Mouse (Mus musculus) heart, postnatal 0 days (tissue): Measurements from ENCODE around the gene Fbxo47. TPM values are rescaled to one million over a fixed set of nuclear protein-coding genes. Genes with fewer than 3 reads are reported as not detected.

Experiments used
- ATAC-seq: fragments of 200-750 bp; cut with Nextera tagmentation; 2 replicates; pipeline ENCODE4 v1.8.0; 2017; ENCODE audit warnings: low read depth, moderate number of reproducible peaks, moderate library complexity; ENCODE audit not compliant: insufficient read depth
- DNase-seq: peaks from one replicate; pipeline ENCODE4 v3.0.0-alpha.2; 2016; ENCODE audit warnings: low spot score
- H3K27ac ChIP-seq: fragments of 300-500 bp; sonication (generic); 2 replicates; pipeline ENCODE4 v1.5.1; 2014; ENCODE audit warnings: low read depth, mild to moderate bottlenecking
- H3K27me3 ChIP-seq: fragments of 300-500 bp; sonication (generic); 2 replicates; pipeline ENCODE4 v1.6.1; 2014; ENCODE audit warnings: low read length, mixed read lengths; ENCODE audit not compliant: control insufficient read depth, insufficient read depth
- H3K36me3 ChIP-seq: fragments of 300-500 bp; sonication (generic); replicated peaks from 2 replicates; pipeline ENCODE4 v1.6.1; 2014; ENCODE audit warnings: low read length, mixed read lengths; ENCODE audit not compliant: control insufficient read depth, insufficient read depth
- H3K4me1 ChIP-seq: fragments of 300-500 bp; sonication (generic); 2 replicates; pipeline ENCODE4 v1.6.1; 2014; ENCODE audit warnings: antibody characterized with exemption; ENCODE audit not compliant: control insufficient read depth, insufficient read depth
- H3K4me2 ChIP-seq: fragments of 300-500 bp; sonication (generic); 2 replicates; pipeline ENCODE4 v1.6.1; 2014; ENCODE audit warnings: low read depth, mild to moderate bottlenecking, low read length, moderate library complexity
- H3K4me3 ChIP-seq: fragments of 300-500 bp; sonication (generic); 2 replicates; pipeline ENCODE4 v1.5.1; 2014; ENCODE audit warnings: low read depth, low read length
- H3K9ac ChIP-seq: fragments of 300-500 bp; sonication (generic); replicated peaks from 2 replicates; pipeline ENCODE4 v1.6.1; 2014; ENCODE audit warnings: low read depth, low read length, mixed read lengths
- H3K9me3 ChIP-seq: fragments of 300-500 bp; sonication (generic); replicated peaks from 2 replicates; pipeline ENCODE4 v1.6.1; 2016; ENCODE audit warnings: low read length; ENCODE audit not compliant: control insufficient read depth
- CTCF ChIP-seq: IDR thresholded peaks from 2 replicates; pipeline ENCODE4 v1.5.1; 2016; ENCODE audit warnings: antibody characterized with exemption, control low read depth, low read depth
- EP300 ChIP-seq: IDR thresholded peaks from 2 replicates; pipeline ENCODE4 v1.6.1; 2016; ENCODE audit warnings: antibody characterized with exemption, low read depth
- WGBS: fragments of 180-500 bp; shearing (Covaris S2); extraction: QIAGEN DNeasy Blood & Tissue Kit; methylation state at CpG from one replicate; pipeline ENCODE4 v1.1.7; 2014; 5-methylcytosine and 5-hydroxymethylcytosine counted together
- polyA plus RNA-seq: library from polyadenylated mRNA; unstranded; fragments of >200 nt; fragmentation: Nextera tagmentation; extraction: Ambion mirVana; gene quantifications from 2 replicates; pipeline ENCODE4 v1.2.1, GENCODE M21; 2015
- total RNA-seq: library from RNA; depleted of rRNA; stranded (reverse); fragments of >200 nt; gene quantifications from 2 replicates; pipeline ENCODE4 v1.2.3, GENCODE M21; 2014; ENCODE audit warnings: low replicate concordance; rRNA removed

Fbxo47 gene
- total RNA-seq (7.1 and 9.9 TPM in 2 replicates), polyA plus RNA-seq (0.63 and 0.70 TPM in 2 replicates)

- peak; percentile 93 for ATAC-seq
- peak within 1 kb of the TSS; percentile 50 for H3K4me3 ChIP-seq
- peak; percentile 65 for TF ChIP-seq CTCF
- TF ChIP-seq EP300 = no peak; the same call in 1 of the 2 replicates
- H3K27ac ChIP-seq = peak within 1 kb of the TSS; percentile 82
- H3K9me3 ChIP-seq = no peaks in the 10 kb centered on the region
- no peaks in the 10 kb centered on the region for H3K4me1 ChIP-seq
- WGBS = under 1% methylated on average over 37 of the region's 37 CpGs
- H3K36me3 ChIP-seq = no peaks in the 10 kb centered on the region
- H3K27me3 ChIP-seq = no peaks in the 10 kb centered on the region
- peak; percentile 97 for DNase-seq
- peak within 1 kb of the TSS; percentile 65 for H3K4me2 ChIP-seq
- H3K9ac ChIP-seq = peak within 1 kb of the TSS; percentile 29; the same call in 1 of the 2 replicates
Measured at GRCm38 (mm10) chr11:97883918-97884600, at the start of gene Fbxo47. Gene Fbxo47 (minus strand): TSS chr11:97884154.

- Histone ChIP-seq H3K27me3 (no peaks in the 10 kb centered on the region), H3K4me2 (no peak overlapping the region), H3K36me3 (no peaks in the 10 kb centered on the region), H3K9ac (no peak overlapping the region), H3K9me3 (no peaks in the 10 kb centered on the region), H3K4me1 (no peaks in the 10 kb centered on the region), H3K27ac (no peak overlapping the region), H3K4me3 (no peak overlapping the region)
- ATAC-seq (no peak), DNase-seq (no peak)
- WGBS = 69% methylated on average over 1 of the region's 1 CpGs
- TF ChIP-seq EP300 = no peak
Measured at GRCm38 (mm10) chr11:97933553-97933952, 49.6 kb upstream of the Fbxo47 start.

DNA sequence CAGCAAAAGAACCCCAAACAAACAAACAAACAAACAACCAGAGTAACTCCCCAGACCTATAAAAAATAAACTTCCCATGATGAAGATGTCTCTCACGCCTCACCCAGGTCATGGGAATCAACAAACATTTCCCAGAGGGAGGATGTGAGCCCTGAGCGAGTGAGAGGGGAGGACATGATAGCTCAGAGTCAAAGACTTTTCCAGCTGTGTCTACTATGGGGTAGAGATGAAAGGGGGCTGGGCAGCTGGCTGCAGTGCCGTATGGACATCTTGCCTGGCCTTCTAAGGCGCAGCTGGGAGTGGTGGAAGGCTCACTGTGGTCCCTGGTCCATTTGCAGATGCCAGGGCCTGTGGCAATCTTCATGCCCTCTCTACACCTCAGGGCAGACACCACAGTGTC, 45.0 kb upstream of the Fbxo47 start:
- Histone ChIP-seq H3K27me3 (no peaks in the 10 kb centered on the region), H3K36me3 (no peaks in the 10 kb centered on the region), H3K4me3 (no peak overlapping the region), H3K4me2 (no peak overlapping the region), H3K9me3 (no peaks in the 10 kb centered on the region), H3K4me1 (no peaks in the 10 kb centered on the region), H3K9ac (no peak overlapping the region), H3K27ac (no peak overlapping the region)
- TF ChIP-seq CTCF (no peak), EP300 (no peak)
- DNase-seq = no peak
- no peak for ATAC-seq
- 57% methylated on average over 4 of the region's 4 CpGs for WGBS

DNA sequence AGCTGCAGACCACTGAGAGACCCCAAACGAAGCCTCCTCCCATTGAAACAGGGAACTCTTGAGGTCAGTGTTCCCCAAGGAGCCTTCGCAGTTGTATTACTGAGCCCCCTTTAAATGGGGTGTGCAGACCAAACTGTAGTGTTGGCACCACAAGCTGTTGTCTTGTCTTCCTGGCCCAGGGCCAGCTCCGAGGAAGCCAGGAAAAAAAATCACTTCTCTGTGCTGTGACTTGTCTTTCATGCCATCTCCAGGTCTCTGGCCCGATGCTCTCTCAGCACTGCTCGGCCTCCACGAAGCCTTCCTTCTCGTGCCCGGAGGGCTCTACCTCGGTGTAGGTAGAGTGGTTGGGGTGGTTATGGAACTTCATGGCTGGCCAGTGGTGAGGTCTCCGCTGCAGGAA, 40.3 kb upstream of the Fbxo47 start:
- Histone ChIP-seq H3K4me2 (no peak overlapping the region), H3K4me1 (no peaks in the 10 kb centered on the region), H3K9me3 (no peaks in the 10 kb centered on the region), H3K27ac (no peak overlapping the region), H3K9ac (no peak overlapping the region), H3K4me3 (no peak overlapping the region), H3K36me3 (no peaks in the 10 kb centered on the region), H3K27me3 (no peaks in the 10 kb centered on the region)
- TF ChIP-seq CTCF = no peak
- no peak for TF ChIP-seq EP300
- no peak for DNase-seq
- ATAC-seq = no peak
- WGBS = 85% methylated on average over 10 of the region's 10 CpGs

- WGBS = 74% methylated on average over 9 of the region's 9 CpGs
- no peak overlapping the region for H3K9ac ChIP-seq
- ATAC-seq (no peak), DNase-seq (no peak)
- H3K4me2 ChIP-seq = no peak overlapping the region
- no peak overlapping the region for H3K27ac ChIP-seq
- H3K27me3 ChIP-seq = no peaks in the 10 kb centered on the region
- no peaks in the 10 kb centered on the region for H3K9me3 ChIP-seq
- no peak for TF ChIP-seq CTCF
- no peak for TF ChIP-seq EP300
- no peak overlapping the region for H3K4me3 ChIP-seq
- no peaks in the 10 kb centered on the region for H3K4me1 ChIP-seq
- H3K36me3 ChIP-seq = no peaks in the 10 kb centered on the region
Measured at GRCm38 (mm10) chr11:97923639-97924038, 39.7 kb upstream of the Fbxo47 start.

DNA sequence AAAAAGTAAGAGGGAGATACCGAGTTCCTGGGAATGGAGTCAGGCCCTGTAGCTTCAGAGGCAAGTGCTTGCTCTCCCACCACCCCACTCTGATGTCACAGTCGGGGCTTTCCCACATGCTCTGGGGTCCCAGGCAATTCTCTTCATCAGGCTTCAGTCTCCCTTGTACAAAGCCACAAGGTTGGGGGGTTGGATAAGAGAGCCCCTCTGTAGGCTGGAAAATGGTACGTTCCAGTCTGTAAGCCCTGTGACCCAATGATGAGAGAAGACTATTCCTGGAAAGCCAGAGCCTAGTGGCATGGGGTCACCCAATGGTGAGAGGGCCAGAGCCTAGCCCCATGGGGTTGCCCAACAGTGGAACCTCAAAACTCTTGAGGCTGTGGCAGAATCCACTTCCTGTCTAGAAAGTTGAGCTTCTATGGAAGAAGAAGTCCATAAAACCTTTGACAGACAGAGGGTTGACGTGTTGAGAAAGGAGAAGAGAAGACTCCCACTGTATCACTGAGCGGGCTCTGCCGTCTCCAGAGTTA, 32.1 kb upstream of the Fbxo47 start:
- DNase-seq (no peak), ATAC-seq (no peak)
- Histone ChIP-seq H3K4me3 (no peak overlapping the region), H3K9ac (no peak overlapping the region), H3K27me3 (no peaks in the 10 kb centered on the region), H3K4me1 (no peaks in the 10 kb centered on the region), H3K36me3 (no peaks in the 10 kb centered on the region), H3K4me2 (no peak overlapping the region), H3K27ac (no peak overlapping the region), H3K9me3 (no peaks in the 10 kb centered on the region)
- 88% methylated on average over 6 of the region's 6 CpGs for WGBS
- TF ChIP-seq CTCF = no peak
